Mouse (Mus musculus) C2C12 (cell line): ENCODE measurements around the gene Snn. TPM values are rescaled to one million over a fixed set of nuclear protein-coding genes. Genes with fewer than 3 reads are reported as not detected.

Experiments
- H3K27me3 ChIP-seq: one replicate; pipeline ENCODE4 v1.6.1; 2011; ENCODE audit not compliant: control insufficient read depth, insufficient read depth, insufficient read length
- H3K36me3 ChIP-seq: one replicate; pipeline ENCODE4 v1.6.1; 2011; ENCODE audit not compliant: control insufficient read depth, insufficient read depth
- H3K4me3 ChIP-seq: one replicate; pipeline ENCODE4 v1.5.1; 2011; ENCODE audit warnings: mild to moderate bottlenecking, control low read depth; ENCODE audit not compliant: poor library complexity, insufficient read depth, severe bottlenecking
- H3K79me2 ChIP-seq: one replicate; pipeline ENCODE4 v1.6.1; 2011; ENCODE audit not compliant: control insufficient read depth, insufficient read depth
- H3K79me3 ChIP-seq: one replicate; pipeline ENCODE4 v1.6.1; 2011; ENCODE audit warnings: low read depth, control low read depth
- H3ac ChIP-seq: one replicate; pipeline ENCODE3; 2011; ENCODE audit warnings: low read depth; ENCODE audit not compliant: control insufficient read depth, insufficient read length
- FOSL1 ChIP-seq: IDR thresholded peaks from one replicate; pipeline ENCODE4 v1.8.0; 2011; ENCODE audit warnings: mild to moderate bottlenecking, low read length; ENCODE audit not compliant: poor library complexity, insufficient read depth, severe bottlenecking
- USF1 ChIP-seq: IDR thresholded peaks from one replicate; pipeline ENCODE4 v1.6.1; 2011; ENCODE audit warnings: low read depth, mild to moderate bottlenecking, control low read depth, moderate library complexity
- polyA plus RNA-seq: library from polyadenylated mRNA; unstranded; fragments of >200 nt; fragmentation: generic; extraction: Trizol; gene quantifications from one replicate; pipeline ENCODE4 v1.2.1, GENCODE M21; 2012; ENCODE audit warnings: missing spikeins

Snn gene
- polyA plus RNA-seq, 1 experiment: 54.1 TPM

DNA sequence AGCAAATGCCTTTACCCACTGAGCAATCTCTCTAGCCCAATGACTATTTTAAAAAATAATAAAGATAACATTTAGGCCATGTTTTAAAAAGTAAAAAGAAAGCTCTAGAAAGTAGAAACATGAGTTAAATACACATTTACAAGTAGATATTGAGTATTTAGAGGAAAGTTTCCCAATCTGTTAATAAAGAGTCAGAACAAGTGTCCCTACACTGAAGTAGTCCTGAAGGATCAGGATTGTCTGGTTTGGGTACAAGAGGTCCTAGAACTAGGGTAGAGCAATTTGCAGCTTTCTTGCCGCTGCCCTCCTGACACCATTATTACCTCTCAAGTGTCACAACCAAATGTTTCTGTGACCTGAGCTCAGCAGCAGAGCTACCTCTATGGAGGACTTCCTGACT is 63.4 kb downstream of the Snn start:
- Histone ChIP-seq H3K79me2 (peaks cover 16% of the 10 kb centered on the region), H3K27me3 (no peaks in the 10 kb centered on the region), H3K4me3 (no peak overlapping the region), H3ac (no peak overlapping the region), H3K79me3 (peaks cover 8% of the 10 kb centered on the region), H3K36me3 (peaks cover 70% of the 10 kb centered on the region)
- TF ChIP-seq USF1 (no peak), FOSL1 (no peak)

Other genes with a start within 250 kb of the Snn start
- gene Gm11172, start 248.0 kb upstream of the Snn start, polyA plus RNA-seq: not detected
- 2.5 TPM for gene Rmi2, start 225.9 kb upstream of the Snn start, polyA plus RNA-seq
- gene Litaf, start 5.2 kb downstream of the Snn start, polyA plus RNA-seq: 116 TPM
- gene Txndc11, start 73.7 kb downstream of the Snn start, polyA plus RNA-seq: 13.8 TPM
- gene Zc3h7a, start 115.4 kb downstream of the Snn start, polyA plus RNA-seq: 10.2 TPM
- 62.7 TPM for gene Rsl1d1, start 142.4 kb downstream of the Snn start, polyA plus RNA-seq
- gene Gspt1, start 193.4 kb downstream of the Snn start, polyA plus RNA-seq: 79.7 TPM